Mouse (Mus musculus) midbrain, postnatal 0 days (tissue): ENCODE data around the gene Enpp7. TPM values are rescaled to one million over a fixed set of nuclear protein-coding genes. Genes with fewer than 3 reads are reported as not detected.
A peak's percentile ranks its signal among the peaks of the same experiment; 100 is the strongest.

Experiments
- ATAC-seq: fragments of 200-750 bp; cut with Nextera tagmentation; 2 replicates; pipeline ENCODE4 v1.8.0; 2017; ENCODE audit warnings: moderate number of reproducible peaks, mild to moderate bottlenecking, moderate TSS enrichment, moderate library complexity; ENCODE audit not compliant: low FRiP score
- DNase-seq: peaks from one replicate; pipeline ENCODE4 v3.0.0-alpha.2; 2015; ENCODE audit warnings: low spot score
- H3K27ac ChIP-seq: fragments of 300-500 bp; sonication (generic); 2 replicates; pipeline ENCODE4 v1.5.1; 2014; ENCODE audit warnings: low read depth, mild to moderate bottlenecking, low read length, mixed read lengths
- H3K27me3 ChIP-seq: fragments of 300-500 bp; sonication (generic); 2 replicates; pipeline ENCODE4 v1.6.1; 2014; ENCODE audit warnings: low read length, control low read depth, mixed read lengths; ENCODE audit not compliant: insufficient read depth
- H3K36me3 ChIP-seq: fragments of 300-500 bp; sonication (generic); 2 replicates; pipeline ENCODE4 v1.6.1; 2014; ENCODE audit warnings: low read length, control low read depth, mixed read lengths; ENCODE audit not compliant: insufficient read depth
- H3K4me1 ChIP-seq: fragments of 300-500 bp; sonication (generic); 2 replicates; pipeline ENCODE4 v1.6.1; 2014; ENCODE audit warnings: mild to moderate bottlenecking, control low read depth, antibody characterized with exemption, low read length, mixed read lengths; ENCODE audit not compliant: insufficient read depth
- H3K4me2 ChIP-seq: fragments of 300-500 bp; sonication (generic); 2 replicates; pipeline ENCODE4 v1.6.1; 2014; ENCODE audit warnings: low read depth, mild to moderate bottlenecking, low read length, mixed read lengths; ENCODE audit not compliant: poor library complexity, severe bottlenecking
- H3K4me3 ChIP-seq: fragments of 300-500 bp; sonication (generic); 2 replicates; pipeline ENCODE4 v1.5.1; 2014; ENCODE audit warnings: low read depth, mild to moderate bottlenecking, low read length, moderate library complexity
- H3K9ac ChIP-seq: fragments of 300-500 bp; sonication (generic); replicated peaks from 2 replicates; pipeline ENCODE4 v1.6.1; 2014; ENCODE audit warnings: mild to moderate bottlenecking, low read length, moderate library complexity, mixed read lengths; ENCODE audit not compliant: poor library complexity, severe bottlenecking
- H3K9me3 ChIP-seq: fragments of 300-500 bp; sonication (generic); 2 replicates; pipeline ENCODE4 v1.6.1; 2016; ENCODE audit warnings: low read length, control low read depth
- CTCF ChIP-seq: IDR thresholded peaks from 2 replicates; pipeline ENCODE4 v1.5.1; 2016; ENCODE audit warnings: antibody characterized with exemption, mild to moderate bottlenecking
- WGBS: fragments of 180-500 bp; shearing (Covaris S2); extraction: QIAGEN DNeasy Blood & Tissue Kit; methylation state at CpG from one replicate; pipeline ENCODE4 v1.1.7; 2014; 5-methylcytosine and 5-hydroxymethylcytosine counted together
- polyA plus RNA-seq: library from polyadenylated mRNA; unstranded; fragments of >200 nt; fragmentation: Nextera tagmentation; extraction: Ambion mirVana; gene quantifications from 2 replicates; pipeline ENCODE4 v1.2.1, GENCODE M21; 2015
- total RNA-seq: library from RNA; depleted of rRNA; stranded (reverse); fragments of >200 nt; gene quantifications from 2 replicates; pipeline ENCODE4 v1.2.3, GENCODE M21; 2014

Gene Enpp7
- total and polyA plus RNA-seq, 2 experiments from 2014 or later = not detected

- H3K4me3 ChIP-seq = no peak overlapping the region
- DNase-seq (peak; percentile 82), ATAC-seq (peak; percentile 49; the same call in 1 of the 2 replicates)
- H3K9ac ChIP-seq = no peak overlapping the region
- TF ChIP-seq CTCF = no peak
- no peaks in the 10 kb centered on the region for H3K9me3 ChIP-seq
- H3K36me3 ChIP-seq = no peaks in the 10 kb centered on the region
- no peaks in the 10 kb centered on the region for H3K27me3 ChIP-seq
- 36% methylated on average over 14 of the region's 14 CpGs for WGBS
- H3K27ac ChIP-seq = 0 out of 2 replicates have a peak overlapping the region, but pooled peaks have one; percentile 12
- no peak overlapping the region for H3K4me2 ChIP-seq
- peaks cover 18% of the 10 kb centered on the region for H3K4me1 ChIP-seq
These were observed 30.9 kb upstream of the Enpp7 start for GRCm38 (mm10) chr11:118957070-118957471.

GRCm38 (mm10) chr11:118960649-118961048, 27.3 kb upstream of the Enpp7 start:
- TF ChIP-seq CTCF = no peak
- H3K9ac ChIP-seq = no peak overlapping the region

GRCm38 (mm10) chr11:118962478-118962877, 25.5 kb upstream of the Enpp7 start:
- H3K36me3 ChIP-seq = no peaks in the 10 kb centered on the region
- no peak overlapping the region for H3K27ac ChIP-seq
- no peaks in the 10 kb centered on the region for H3K27me3 ChIP-seq
- 68% methylated on average over 4 of the region's 4 CpGs for WGBS
- no peak for ATAC-seq
- H3K4me2 ChIP-seq = no peak overlapping the region
- H3K4me1 ChIP-seq = peaks cover 14% of the 10 kb centered on the region
- no peaks in the 10 kb centered on the region for H3K9me3 ChIP-seq
- no peak overlapping the region for H3K9ac ChIP-seq
- H3K4me3 ChIP-seq = no peak overlapping the region
- DNase-seq = no peak
- TF ChIP-seq CTCF = no peak

More at GRCm38 (mm10) chr11:118960649-118961048, 27.3 kb upstream of the Enpp7 start:
- no peak overlapping the region for H3K4me2 ChIP-seq
- ATAC-seq = peak; percentile 18
- no peaks in the 10 kb centered on the region for H3K9me3 ChIP-seq
- 26% methylated on average over 3 of the region's 3 CpGs for WGBS
- H3K27ac ChIP-seq = 0 out of 2 replicates have a peak overlapping the region, but pooled peaks have one; percentile 26
- H3K4me3 ChIP-seq = no peak overlapping the region
- peaks cover 22% of the 10 kb centered on the region for H3K4me1 ChIP-seq
- peak; percentile 59 for DNase-seq
- H3K27me3 ChIP-seq = no peaks in the 10 kb centered on the region
- H3K36me3 ChIP-seq = no peaks in the 10 kb centered on the region

GRCm38 (mm10) chr11:118963926-118964325, 24.1 kb upstream of the Enpp7 start:
- Histone ChIP-seq H3K4me3 (no peak overlapping the region), H3K36me3 (no peaks in the 10 kb centered on the region), H3K27me3 (no peaks in the 10 kb centered on the region), H3K4me2 (no peak overlapping the region), H3K27ac (no peak overlapping the region), H3K9ac (no peak overlapping the region), H3K4me1 (peaks cover 13% of the 10 kb centered on the region), H3K9me3 (no peaks in the 10 kb centered on the region)
- ATAC-seq = no peak
- DNase-seq = no peak
- TF ChIP-seq CTCF = no peak
- WGBS = 88% methylated on average over 5 of the region's 5 CpGs

- H3K4me3 ChIP-seq = no peak overlapping the region
- H3K27ac ChIP-seq = no peak overlapping the region
- H3K9ac ChIP-seq = no peak overlapping the region
- no peaks in the 10 kb centered on the region for H3K36me3 ChIP-seq
- no peak for ATAC-seq
- no peak for DNase-seq
- H3K4me1 ChIP-seq = peaks cover 13% of the 10 kb centered on the region
- 23% methylated on average over 7 of the region's 7 CpGs for WGBS
- no peaks in the 10 kb centered on the region for H3K9me3 ChIP-seq
- no peak overlapping the region for H3K4me2 ChIP-seq
- no peak for TF ChIP-seq CTCF
- no peaks in the 10 kb centered on the region for H3K27me3 ChIP-seq
These were observed 22.9 kb upstream of the Enpp7 start for GRCm38 (mm10) chr11:118965078-118965477.

GRCm38 (mm10) chr11:118971470-118972034, 16.4 kb upstream of the Enpp7 start:
- Histone ChIP-seq H3K4me3 (no peak overlapping the region), H3K4me2 (no peak overlapping the region), H3K27me3 (no peaks in the 10 kb centered on the region), H3K36me3 (no peaks in the 10 kb centered on the region), H3K27ac (no peak overlapping the region), H3K4me1 (no peaks in the 10 kb centered on the region), H3K9me3 (no peaks in the 10 kb centered on the region), H3K9ac (no peak overlapping the region)
- no peak for DNase-seq
- ATAC-seq = no peak
- peak; percentile 86 for TF ChIP-seq CTCF
- WGBS = 40% methylated on average over 20 of the region's 20 CpGs
